Mouse (Mus musculus): Measurements from ENCODE around the gene Sebox. TPM values are rescaled to one million over a fixed set of nuclear protein-coding genes. Genes with fewer than 3 reads are reported as not detected.
"Not testable (repeated sequence)": the region's sequence is repeated elsewhere in the genome, so short reads cannot be mapped to it uniquely, and the experiment has no call there.

Gene Sebox
- polyA plus RNA-seq, 1 experiment from 2014 or later: not detected

GRCm38 (mm10) chr11:78523241-78523955, 20.2 kb downstream of the Sebox start:
- Histone ChIP-seq H3K36me3 (peaks cover 97% of the 10 kb centered on the region), H3K4me3 (no peak overlapping the region), H3K27me3 (no peaks in the 10 kb centered on the region), H3K4me1 (no peaks in the 10 kb centered on the region), H3K9ac (no peak overlapping the region), H3K27ac (no peak overlapping the region), H3K9me3 (no peaks in the 10 kb centered on the region), H3K4me2 (replicated peaks) (no peak overlapping the region)
- ATAC-seq (ENCODE audit: insufficient number of reproducible peaks, insufficient read depth, low FRiP score, low TSS enrichment): no peak
- 81% methylated on average over 9 of the region's 9 CpGs for WGBS

- Histone ChIP-seq H3K4me3 (no peak overlapping the region), H3K27ac (no peak overlapping the region), H3K4me1 (no peaks in the 10 kb centered on the region), H3K4me2 (replicated peaks) (no peak overlapping the region), H3K9me3 (no peaks in the 10 kb centered on the region), H3K27me3 (no peaks in the 10 kb centered on the region), H3K9ac (no peak overlapping the region), H3K36me3 (peaks cover 99% of the 10 kb centered on the region)
- ATAC-seq (ENCODE audit: insufficient number of reproducible peaks, insufficient read depth, low FRiP score, low TSS enrichment): no peak
- WGBS: 91% methylated on average over 2 of the region's 2 CpGs
Observed at GRCm38 (mm10) chr11:78524838-78525237, 21.6 kb downstream of the Sebox start.

- Histone ChIP-seq H3K4me1 (no peaks in the 10 kb centered on the region), H3K9me3 (no peaks in the 10 kb centered on the region), H3K9ac (no peak overlapping the region), H3K27ac (no peak overlapping the region), H3K27me3 (no peaks in the 10 kb centered on the region), H3K36me3 (peaks cover 71% of the 10 kb centered on the region), H3K4me3 (no peak overlapping the region), H3K4me2 (replicated peaks) (no peak overlapping the region)
- ATAC-seq (ENCODE audit: insufficient number of reproducible peaks, insufficient read depth, low FRiP score, low TSS enrichment): no peak
- WGBS: 78% methylated on average over 9 of the region's 9 CpGs
Observed at GRCm38 (mm10) chr11:78528714-78529113, 25.5 kb downstream of the Sebox start.

- WGBS: 91% methylated on average over 12 of the region's 12 CpGs
- no peak overlapping the region for H3K4me2 ChIP-seq (replicated peaks)
- peaks cover 7% of the 10 kb centered on the region; the same call in 1 of the 2 replicates for H3K4me1 ChIP-seq
- H3K27ac ChIP-seq: no peak overlapping the region
- H3K4me3 ChIP-seq: no peak overlapping the region
- no peaks in the 10 kb centered on the region for H3K27me3 ChIP-seq
- peaks cover 59% of the 10 kb centered on the region for H3K36me3 ChIP-seq
- H3K9me3 ChIP-seq: no peaks in the 10 kb centered on the region
- H3K9ac ChIP-seq: no peak overlapping the region
- ATAC-seq (ENCODE audit: insufficient number of reproducible peaks, insufficient read depth, low FRiP score, low TSS enrichment): no peak
Observed at GRCm38 (mm10) chr11:78530001-78530400, 26.8 kb downstream of the Sebox start.

- no peaks in the 10 kb centered on the region for H3K9me3 ChIP-seq
- no peak overlapping the region for H3K27ac ChIP-seq
- no peak overlapping the region for H3K9ac ChIP-seq
- peaks cover 48% of the 10 kb centered on the region for H3K36me3 ChIP-seq
- 68% methylated on average over 6 of the region's 6 CpGs for WGBS
- peaks cover 11% of the 10 kb centered on the region; the same call in 1 of the 2 replicates for H3K4me1 ChIP-seq
- no peaks in the 10 kb centered on the region for H3K27me3 ChIP-seq
- H3K4me2 ChIP-seq (replicated peaks): no peak overlapping the region
- ATAC-seq (ENCODE audit: insufficient number of reproducible peaks, insufficient read depth, low FRiP score, low TSS enrichment): no peak
- H3K4me3 ChIP-seq: no peak overlapping the region
Observed at GRCm38 (mm10) chr11:78531046-78531445, 27.8 kb downstream of the Sebox start.

GRCm38 (mm10) chr11:78531515-78531914, 28.3 kb downstream of the Sebox start:
- H3K27ac ChIP-seq; H3K27me3 ChIP-seq; H3K9ac ChIP-seq; H3K9me3 ChIP-seq; ATAC-seq (ENCODE audit: insufficient number of reproducible peaks, insufficient read depth, low FRiP score, low TSS enrichment); H3K4me3 ChIP-seq; H3K4me2 ChIP-seq (replicated peaks): not testable (repeated sequence)
- H3K36me3 ChIP-seq: peaks cover 44% of the 10 kb centered on the region
- 94% methylated on average over 10 of the region's 10 CpGs for WGBS
- H3K4me1 ChIP-seq: peaks cover 11% of the 10 kb centered on the region; the same call in 1 of the 2 replicates

GRCm38 (mm10) chr11:78534516-78534915, 31.3 kb downstream of the Sebox start:
- ATAC-seq (ENCODE audit: insufficient number of reproducible peaks, insufficient read depth, low FRiP score, low TSS enrichment): no peak
- H3K27ac ChIP-seq: no peak overlapping the region
- H3K36me3 ChIP-seq: peaks cover 25% of the 10 kb centered on the region
- H3K4me3 ChIP-seq: peak overlapping the region; percentile 62; the same call in 1 of the 2 replicates
- H3K4me1 ChIP-seq: peaks cover 21% of the 10 kb centered on the region
- 88% methylated on average over 4 of the region's 4 CpGs for WGBS
- H3K9me3 ChIP-seq: no peaks in the 10 kb centered on the region
- H3K4me2 ChIP-seq (replicated peaks): peak overlapping the region; percentile 59
- H3K9ac ChIP-seq: peak overlapping the region; percentile 59; the same call in 1 of the 2 replicates
- H3K27me3 ChIP-seq: no peaks in the 10 kb centered on the region

- no peak for ATAC-seq (ENCODE audit: insufficient number of reproducible peaks, insufficient read depth, low FRiP score, low TSS enrichment)
Observed at GRCm38 (mm10) chr11:78535376-78536079, 32.3 kb downstream of the Sebox start.

GRCm38 (mm10) chr11:78536080-78536689, 32.9 kb downstream of the Sebox start, which contains the start of the genes Tnfaip1 and Ift20:
Tnfaip1 (minus strand) TSS chr11:78536332.
Ift20 (plus strand) TSS chr11:78536361.
- H3K9ac ChIP-seq: peak within 1 kb of the TSS; percentile 67
- H3K4me3 ChIP-seq: peak within 1 kb of the TSS; percentile 62
- peaks cover 21% of the 10 kb centered on the region for H3K4me1 ChIP-seq
- peak; percentile 99 for ATAC-seq (ENCODE audit: insufficient number of reproducible peaks, insufficient read depth, low FRiP score, low TSS enrichment)
- H3K36me3 ChIP-seq: peaks cover 26% of the 10 kb centered on the region
- H3K4me2 ChIP-seq (replicated peaks): peak within 1 kb of the TSS; percentile 59
- H3K27me3 ChIP-seq: no peaks in the 10 kb centered on the region
- peak within 1 kb of the TSS; percentile 88 for H3K27ac ChIP-seq
- under 1% methylated on average over 52 of the region's 52 CpGs for WGBS
- no peaks in the 10 kb centered on the region for H3K9me3 ChIP-seq

More at GRCm38 (mm10) chr11:78535376-78536079, 32.3 kb downstream of the Sebox start:
- Histone ChIP-seq H3K27ac (peak overlapping the region; percentile 88), H3K36me3 (peaks cover 24% of the 10 kb centered on the region), H3K27me3 (no peaks in the 10 kb centered on the region), H3K4me3 (peak overlapping the region; percentile 62), H3K9ac (peak overlapping the region; percentile 59), H3K4me1 (peaks cover 21% of the 10 kb centered on the region), H3K4me2 (replicated peaks) (peak overlapping the region; percentile 59), H3K9me3 (no peaks in the 10 kb centered on the region)
- under 1% methylated on average over 23 of the region's 23 CpGs for WGBS

- H3K27ac ChIP-seq: peak overlapping the region; percentile 75
- H3K4me3 ChIP-seq: peak overlapping the region; percentile 62
- no peaks in the 10 kb centered on the region for H3K27me3 ChIP-seq
- WGBS: 2% methylated on average over 14 of the region's 14 CpGs
- H3K9me3 ChIP-seq: no peaks in the 10 kb centered on the region
- H3K4me2 ChIP-seq (replicated peaks): peak overlapping the region; percentile 59
- ATAC-seq (ENCODE audit: insufficient number of reproducible peaks, insufficient read depth, low FRiP score, low TSS enrichment): no peak
- peaks cover 21% of the 10 kb centered on the region for H3K4me1 ChIP-seq
- peaks cover 29% of the 10 kb centered on the region for H3K36me3 ChIP-seq
- H3K9ac ChIP-seq: peak overlapping the region; percentile 67
Observed at GRCm38 (mm10) chr11:78536690-78537084, 33.4 kb downstream of the Sebox start.

GRCm38 (mm10) chr11:78540358-78540757, 37.1 kb downstream of the Sebox start:
- Histone ChIP-seq H3K27me3 (no peaks in the 10 kb centered on the region), H3K4me2 (replicated peaks) (no peak overlapping the region), H3K36me3 (peaks cover 45% of the 10 kb centered on the region), H3K4me1 (peaks cover 10% of the 10 kb centered on the region), H3K9me3 (no peaks in the 10 kb centered on the region), H3K4me3 (no peak overlapping the region), H3K27ac (no peak overlapping the region), H3K9ac (no peak overlapping the region)
- no peak for ATAC-seq (ENCODE audit: insufficient number of reproducible peaks, insufficient read depth, low FRiP score, low TSS enrichment)
- 86% methylated on average over 3 of the region's 3 CpGs for WGBS
